Mouse (Mus musculus): ENCODE data around the gene Trpc7. TPM values are rescaled to one million over a fixed set of nuclear protein-coding genes. Genes with fewer than 3 reads are reported as not detected.

Gene Trpc7
- polyA plus RNA-seq, 1 experiment from 2014 or later: 0.12 TPM

- ATAC-seq (ENCODE audit: insufficient number of reproducible peaks, insufficient read depth, low FRiP score, low TSS enrichment): no peak
- Histone ChIP-seq H3K4me3 (no peak overlapping the region), H3K4me1 (peaks cover 16% of the 10 kb centered on the region), H3K9me3 (no peaks in the 10 kb centered on the region), H3K27me3 (no peaks in the 10 kb centered on the region), H3K27ac (no peak overlapping the region), H3K4me2 (replicated peaks) (no peak overlapping the region), H3K9ac (no peak overlapping the region), H3K36me3 (no peaks in the 10 kb centered on the region)
- 79% methylated on average over 6 of the region's 6 CpGs for WGBS
Observed at GRCm38 (mm10) chr13:56864567-56864966, 31.2 kb downstream of the Trpc7 start.

DNA sequence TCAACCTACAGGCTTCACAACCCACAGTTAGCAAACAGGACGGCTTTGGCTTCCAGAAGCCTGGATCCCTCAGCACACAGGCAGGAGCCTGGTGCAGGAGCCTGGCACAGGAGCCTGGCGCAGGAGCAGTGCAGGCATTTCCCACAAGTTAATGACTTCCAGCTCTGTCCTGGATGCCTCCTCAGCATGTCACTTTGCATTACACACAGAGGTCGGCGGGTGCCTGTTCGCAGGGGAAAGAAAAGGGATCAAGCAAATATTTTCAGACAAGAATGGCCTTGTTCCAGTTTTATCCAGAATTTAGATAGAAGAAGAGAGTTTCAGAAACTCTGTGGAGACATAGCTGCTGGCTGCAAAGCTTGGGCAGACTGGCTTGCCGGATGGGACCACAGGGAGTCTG is 33.8 kb downstream of the Trpc7 start:
- WGBS: 26% methylated on average over 6 of the region's 6 CpGs
- H3K4me1 ChIP-seq: peaks cover 16% of the 10 kb centered on the region
- H3K27ac ChIP-seq: 0 out of 2 replicates have a peak overlapping the region, but pooled peaks have one; percentile 4
- no peak overlapping the region for H3K4me3 ChIP-seq
- no peak overlapping the region for H3K9ac ChIP-seq
- no peak for ATAC-seq (ENCODE audit: insufficient number of reproducible peaks, insufficient read depth, low FRiP score, low TSS enrichment)
- H3K9me3 ChIP-seq: no peaks in the 10 kb centered on the region
- H3K36me3 ChIP-seq: no peaks in the 10 kb centered on the region
- no peaks in the 10 kb centered on the region for H3K27me3 ChIP-seq
- no peak overlapping the region for H3K4me2 ChIP-seq (replicated peaks)

GRCm38 (mm10) chr13:56854506-56854905 is 41.3 kb downstream of the Trpc7 start:
- H3K9ac ChIP-seq: no peak overlapping the region
- H3K9me3 ChIP-seq: no peaks in the 10 kb centered on the region
- no peak overlapping the region for H3K27ac ChIP-seq
- H3K4me3 ChIP-seq: no peak overlapping the region
- H3K4me1 ChIP-seq: no peaks in the 10 kb centered on the region
- 64% methylated on average over 8 of the region's 8 CpGs for WGBS
- no peaks in the 10 kb centered on the region for H3K36me3 ChIP-seq
- H3K27me3 ChIP-seq: no peaks in the 10 kb centered on the region
- H3K4me2 ChIP-seq (replicated peaks): no peak overlapping the region
- ATAC-seq (ENCODE audit: insufficient number of reproducible peaks, insufficient read depth, low FRiP score, low TSS enrichment): no peak

GRCm38 (mm10) chr13:56853436-56853835 is 42.4 kb downstream of the Trpc7 start:
- Histone ChIP-seq H3K4me2 (replicated peaks) (no peak overlapping the region), H3K9ac (no peak overlapping the region), H3K27me3 (no peaks in the 10 kb centered on the region), H3K4me3 (no peak overlapping the region), H3K4me1 (no peaks in the 10 kb centered on the region), H3K27ac (no peak overlapping the region), H3K36me3 (no peaks in the 10 kb centered on the region), H3K9me3 (no peaks in the 10 kb centered on the region)
- ATAC-seq (ENCODE audit: insufficient number of reproducible peaks, insufficient read depth, low FRiP score, low TSS enrichment): no peak
- 45% methylated on average over 5 of the region's 5 CpGs for WGBS

- Histone ChIP-seq H3K4me3 (no peak overlapping the region), H3K9ac (no peak overlapping the region), H3K4me2 (replicated peaks) (no peak overlapping the region), H3K27me3 (no peaks in the 10 kb centered on the region), H3K9me3 (no peaks in the 10 kb centered on the region), H3K4me1 (no peaks in the 10 kb centered on the region), H3K27ac (no peak overlapping the region), H3K36me3 (no peaks in the 10 kb centered on the region)
- ATAC-seq (ENCODE audit: insufficient number of reproducible peaks, insufficient read depth, low FRiP score, low TSS enrichment): no peak
- 79% methylated on average over 3 of the region's 3 CpGs for WGBS
Observed at GRCm38 (mm10) chr13:56845866-56846265, 49.9 kb downstream of the Trpc7 start.

DNA sequence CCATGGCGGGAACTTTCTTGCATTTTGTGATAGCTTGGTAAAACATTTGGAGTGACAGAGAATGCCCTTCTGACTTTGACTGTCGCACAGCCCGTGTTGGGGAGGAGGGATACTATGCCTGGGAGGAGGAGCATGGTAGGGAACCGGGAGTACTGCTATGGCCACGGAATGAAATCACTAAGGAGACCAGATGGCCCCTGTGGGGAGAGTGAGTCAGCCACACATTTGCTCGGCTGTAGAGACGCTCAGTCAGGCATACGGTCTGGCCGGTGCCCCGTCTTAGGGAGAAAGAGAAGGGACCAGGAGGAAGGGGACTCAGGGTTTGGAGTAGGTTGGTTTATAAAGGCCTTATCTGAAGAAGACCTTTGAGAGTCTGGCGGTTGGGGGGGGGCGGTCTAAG is 80.3 kb downstream of the Trpc7 start:
- H3K9ac ChIP-seq: no peak overlapping the region
- no peaks in the 10 kb centered on the region for H3K4me1 ChIP-seq
- no peak for ATAC-seq (ENCODE audit: insufficient number of reproducible peaks, insufficient read depth, low FRiP score, low TSS enrichment)
- no peaks in the 10 kb centered on the region for H3K36me3 ChIP-seq
- WGBS: 86% methylated on average over 12 of the region's 12 CpGs
- no peaks in the 10 kb centered on the region for H3K9me3 ChIP-seq
- no peak overlapping the region for H3K4me3 ChIP-seq
- H3K4me2 ChIP-seq (replicated peaks): no peak overlapping the region
- no peak overlapping the region for H3K27ac ChIP-seq
- H3K27me3 ChIP-seq: no peaks in the 10 kb centered on the region

GRCm38 (mm10) chr13:56806776-56807490 is 88.9 kb downstream of the Trpc7 start:
- H3K27ac ChIP-seq: no peak overlapping the region
- WGBS: 8% methylated on average over 27 of the region's 27 CpGs
- peak overlapping the region; percentile 27 for H3K4me3 ChIP-seq
- no peak for ATAC-seq (ENCODE audit: insufficient number of reproducible peaks, insufficient read depth, low FRiP score, low TSS enrichment)
- no peaks in the 10 kb centered on the region for H3K9me3 ChIP-seq
- peak overlapping the region; percentile 48 for H3K4me2 ChIP-seq (replicated peaks)
- no peak overlapping the region for H3K9ac ChIP-seq
- no peaks in the 10 kb centered on the region for H3K36me3 ChIP-seq
- H3K27me3 ChIP-seq: 0 out of 2 replicates have a peak, but pooled peaks cover 4% of the 10 kb centered on the region
- peaks cover 4% of the 10 kb centered on the region; the same call in 1 of the 2 replicates for H3K4me1 ChIP-seq

DNA sequence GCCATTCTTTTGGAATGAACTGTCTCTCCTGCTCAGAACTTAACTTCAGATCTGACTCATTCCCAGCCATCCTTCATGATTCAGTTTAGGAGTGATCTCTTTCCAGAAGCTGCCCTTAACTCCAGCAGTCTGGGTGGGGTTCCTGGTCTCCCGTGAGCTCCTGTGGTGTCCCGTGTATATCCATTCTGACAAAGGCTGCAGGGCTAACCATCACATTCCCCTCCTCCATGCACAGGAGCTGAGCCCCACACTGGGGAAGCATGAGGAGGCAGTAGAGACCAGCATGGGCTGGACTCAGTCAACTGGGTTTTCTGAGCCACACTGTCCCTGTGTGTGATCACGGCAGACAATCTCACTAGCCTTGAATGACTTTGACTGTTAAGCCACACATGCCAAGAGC is 90.7 kb downstream of the Trpc7 start:
- no peaks in the 10 kb centered on the region for H3K9me3 ChIP-seq
- no peak overlapping the region for H3K4me3 ChIP-seq
- no peaks in the 10 kb centered on the region for H3K36me3 ChIP-seq
- H3K27ac ChIP-seq: no peak overlapping the region
- 0 out of 2 replicates have a peak, but pooled peaks cover 4% of the 10 kb centered on the region for H3K27me3 ChIP-seq
- H3K9ac ChIP-seq: no peak overlapping the region
- no peak for ATAC-seq (ENCODE audit: insufficient number of reproducible peaks, insufficient read depth, low FRiP score, low TSS enrichment)
- H3K4me2 ChIP-seq (replicated peaks): no peak overlapping the region
- peaks cover 4% of the 10 kb centered on the region; the same call in 1 of the 2 replicates for H3K4me1 ChIP-seq
- 76% methylated on average over 3 of the region's 3 CpGs for WGBS

- Histone ChIP-seq H3K9me3 (no peaks in the 10 kb centered on the region), H3K4me1 (peaks cover 9% of the 10 kb centered on the region; the same call in 1 of the 2 replicates), H3K4me3 (no peak overlapping the region), H3K4me2 (replicated peaks) (no peak overlapping the region), H3K27me3 (no peaks in the 10 kb centered on the region), H3K36me3 (no peaks in the 10 kb centered on the region), H3K27ac (no peak overlapping the region), H3K9ac (no peak overlapping the region)
- no peak for ATAC-seq (ENCODE audit: insufficient number of reproducible peaks, insufficient read depth, low FRiP score, low TSS enrichment)
- 81% methylated on average over 7 of the region's 7 CpGs for WGBS
Observed at GRCm38 (mm10) chr13:56797459-56797858, 98.3 kb downstream of the Trpc7 start.

- H3K27me3 ChIP-seq: no peaks in the 10 kb centered on the region
- H3K4me2 ChIP-seq (replicated peaks): no peak overlapping the region
- no peaks in the 10 kb centered on the region for H3K9me3 ChIP-seq
- ATAC-seq (ENCODE audit: insufficient number of reproducible peaks, insufficient read depth, low FRiP score, low TSS enrichment): no peak
- no peaks in the 10 kb centered on the region for H3K36me3 ChIP-seq
- no peak overlapping the region for H3K27ac ChIP-seq
- H3K9ac ChIP-seq: no peak overlapping the region
- H3K4me3 ChIP-seq: no peak overlapping the region
- WGBS: 74% methylated on average over 7 of the region's 7 CpGs
- peaks cover 17% of the 10 kb centered on the region; the same call in 1 of the 2 replicates for H3K4me1 ChIP-seq
Observed at GRCm38 (mm10) chr13:56795501-56795900, 100.3 kb downstream of the Trpc7 start.

DNA sequence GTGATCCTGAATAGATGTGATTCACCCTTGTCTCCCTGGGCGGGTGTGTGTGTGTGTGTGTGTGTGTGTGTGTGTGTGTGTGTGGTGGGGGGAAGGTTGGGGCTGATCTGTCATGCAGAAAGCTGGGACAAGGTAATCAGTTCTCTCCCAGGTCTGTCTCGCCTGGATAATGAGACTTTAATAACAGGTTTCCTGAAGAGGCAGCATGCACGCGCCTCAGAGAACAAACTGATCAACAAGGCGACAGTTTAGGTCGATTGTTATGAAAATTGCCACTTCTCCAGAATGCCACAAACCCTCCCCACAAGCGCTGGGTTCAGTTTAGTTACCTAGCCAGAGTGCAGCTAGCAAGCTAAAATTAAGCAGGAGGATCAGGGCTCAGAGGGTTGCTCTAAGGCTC is 101.4 kb downstream of the Trpc7 start:
- Histone ChIP-seq H3K36me3 (no peaks in the 10 kb centered on the region), H3K27me3 (no peaks in the 10 kb centered on the region), H3K27ac (no peak overlapping the region), H3K9me3 (no peaks in the 10 kb centered on the region), H3K4me1 (peaks cover 17% of the 10 kb centered on the region; the same call in 1 of the 2 replicates), H3K4me2 (replicated peaks) (no peak overlapping the region), H3K4me3 (no peak overlapping the region), H3K9ac (no peak overlapping the region)
- WGBS: 29% methylated on average over 7 of the region's 7 CpGs
- ATAC-seq (ENCODE audit: insufficient number of reproducible peaks, insufficient read depth, low FRiP score, low TSS enrichment): no peak

DNA sequence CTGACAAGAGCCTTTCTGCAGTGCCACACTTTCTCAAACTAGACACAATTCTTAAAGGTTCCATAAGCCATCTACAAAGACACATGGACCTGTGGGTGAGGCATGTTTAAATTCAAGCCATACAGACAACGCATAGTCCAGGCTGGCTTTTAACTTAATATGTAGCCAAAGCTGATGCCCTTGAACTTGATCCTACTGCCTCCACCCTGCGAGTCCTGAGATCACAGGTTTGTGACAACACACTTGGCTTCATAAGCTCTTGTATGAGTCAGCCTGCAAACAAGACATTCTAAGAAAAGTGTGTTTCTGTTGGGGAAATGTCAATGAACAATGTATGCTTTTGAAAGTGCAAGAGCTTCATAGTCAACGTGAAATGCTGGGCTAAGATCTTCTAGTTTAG is 102.9 kb downstream of the Trpc7 start:
- H3K4me3 ChIP-seq: no peak overlapping the region
- no peaks in the 10 kb centered on the region for H3K36me3 ChIP-seq
- 87% methylated on average over 3 of the region's 3 CpGs for WGBS
- no peak overlapping the region for H3K9ac ChIP-seq
- H3K4me1 ChIP-seq: peaks cover 17% of the 10 kb centered on the region; the same call in 1 of the 2 replicates
- H3K27ac ChIP-seq: no peak overlapping the region
- no peaks in the 10 kb centered on the region for H3K27me3 ChIP-seq
- no peaks in the 10 kb centered on the region for H3K9me3 ChIP-seq
- no peak overlapping the region for H3K4me2 ChIP-seq (replicated peaks)
- ATAC-seq (ENCODE audit: insufficient number of reproducible peaks, insufficient read depth, low FRiP score, low TSS enrichment): no peak
